Mouse (Mus musculus) activated CD4-positive, CD25-positive, alpha-beta regulatory T cell, adult 4 months (primary cell): ENCODE results near the gene Fem1b. TPM values are rescaled to one million over a fixed set of nuclear protein-coding genes. Genes with fewer than 3 reads are reported as not detected.
A peak's percentile ranks its signal among the peaks of the same experiment; 100 is the strongest.
"Not testable (repeated sequence)": the region's sequence is repeated elsewhere in the genome, so short reads cannot be mapped to it uniquely, and the experiment has no call there.

Source experiments
- ATAC-seq: one replicate; pipeline ENCODE4 v1.8.0; 2017
- polyA plus RNA-seq, 2 experiments: library from polyadenylated mRNA; unstranded; fragments of 100-300 nt; shearing (Covaris generic); gene quantifications; one replicate each; pipeline ENCODE4 v1.2.1; 2017

Fem1b gene
- 1 to 10 TPM; 3.6 TPM for polyA plus RNA-seq

GRCm38 (mm10) chr9:62811516-62812121 lies at the start of gene Fem1b:
Gene Fem1b (minus strand): TSS chr9:62811934.
- peak; percentile 77 for ATAC-seq

- ATAC-seq, result no peak
These were observed 49.1 kb upstream of the Fem1b start for GRCm38 (mm10) chr9:62860866-62861265.

GRCm38 (mm10) chr9:62860102-62860501 lies 48.4 kb upstream of the Fem1b start:
- ATAC-seq, result not testable (repeated sequence)

GRCm38 (mm10) chr9:62858266-62859019 lies 46.7 kb upstream of the Fem1b start:
- no peak for ATAC-seq

GRCm38 (mm10) chr9:62857719-62858261 lies 46.1 kb upstream of the Fem1b start, which contains the start of gene Calml4:
Gene Calml4 (plus strand): TSS chr9:62858080.
- no peak for ATAC-seq

GRCm38 (mm10) chr9:62857216-62857615 lies 45.5 kb upstream of the Fem1b start:
- ATAC-seq, result no peak

- no peak for ATAC-seq
These were observed 42.7 kb upstream of the Fem1b start for GRCm38 (mm10) chr9:62854483-62854882.

GRCm38 (mm10) chr9:62851571-62851970 lies 39.8 kb upstream of the Fem1b start:
- ATAC-seq, result no peak

GRCm38 (mm10) chr9:62848641-62849040 lies 36.9 kb upstream of the Fem1b start:
- no peak for ATAC-seq

- peak; percentile 77 for ATAC-seq
These were observed 36.0 kb upstream of the Fem1b start for GRCm38 (mm10) chr9:62847694-62848093.

- ATAC-seq, result no peak
These were observed 32.7 kb upstream of the Fem1b start for GRCm38 (mm10) chr9:62844461-62844860.

- no peak for ATAC-seq
These were observed 31.8 kb upstream of the Fem1b start for GRCm38 (mm10) chr9:62843356-62844024.

GRCm38 (mm10) chr9:62839172-62839770 lies 27.5 kb upstream of the Fem1b start:
- no peak for ATAC-seq

- ATAC-seq, result peak; percentile 95
These were observed 26.9 kb upstream of the Fem1b start, which contains the start of gene Cln6 for GRCm38 (mm10) chr9:62838506-62839171. Gene Cln6 (plus strand): TSS chr9:62838785.

- no peak for ATAC-seq
These were observed 26.4 kb upstream of the Fem1b start for GRCm38 (mm10) chr9:62838146-62838505.

- no peak for ATAC-seq
These were observed 25.9 kb upstream of the Fem1b start for GRCm38 (mm10) chr9:62837611-62838010.

GRCm38 (mm10) chr9:62835705-62836446 lies 24.1 kb upstream of the Fem1b start:
- ATAC-seq, result no peak

- ATAC-seq, result no peak
These were observed 23.2 kb upstream of the Fem1b start for GRCm38 (mm10) chr9:62834906-62835305.

GRCm38 (mm10) chr9:62829877-62830276 lies 18.1 kb upstream of the Fem1b start:
- no peak for ATAC-seq

- ATAC-seq, result peak; percentile 91
These were observed 16.9 kb upstream of the Fem1b start for GRCm38 (mm10) chr9:62828662-62829086.

- ATAC-seq, result peak; percentile 35
These were observed 16.4 kb upstream of the Fem1b start for GRCm38 (mm10) chr9:62827939-62828652.
